Mouse (Mus musculus) bone marrow macrophage, adult 2 months (primary cell): Measurements from ENCODE around the gene Gm20388.

Experiments
- CTCF ChIP-seq: IDR thresholded peaks from 2 replicates; pipeline ENCODE4 v1.5.1; 2012; ENCODE audit warnings: low read depth, mild to moderate bottlenecking, low read length, moderate library complexity
- POLR2A ChIP-seq: IDR thresholded peaks from 2 replicates; pipeline ENCODE4 v1.6.1; 2012; ENCODE audit warnings: mild to moderate bottlenecking, low read depth, low read length, borderline replicate concordance

DNA sequence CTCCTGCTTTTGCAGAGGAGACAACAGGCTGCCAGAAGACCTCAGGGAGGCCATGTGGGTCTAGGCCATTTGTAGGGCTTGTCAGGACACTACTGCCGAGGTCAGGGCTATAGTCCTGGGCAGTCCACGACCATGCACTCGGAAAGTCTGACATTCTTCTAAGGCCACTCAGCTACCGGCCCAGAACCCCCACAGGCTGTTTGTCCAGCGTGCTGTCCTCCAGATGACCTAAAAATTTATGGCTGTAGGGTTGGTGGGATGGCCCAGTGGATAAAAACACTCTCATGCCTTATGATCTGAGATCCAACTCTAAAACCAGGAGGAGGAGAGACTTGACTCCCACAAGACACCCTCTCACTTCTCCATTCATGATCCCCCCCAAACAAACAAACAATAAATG, 2753.0 kb downstream of the Gm20388 start:
- TF ChIP-seq CTCF (no peak), POLR2A (no peak)
